Mouse (Mus musculus): ENCODE results near the gene Stk10.

Gene Stk10

DNA sequence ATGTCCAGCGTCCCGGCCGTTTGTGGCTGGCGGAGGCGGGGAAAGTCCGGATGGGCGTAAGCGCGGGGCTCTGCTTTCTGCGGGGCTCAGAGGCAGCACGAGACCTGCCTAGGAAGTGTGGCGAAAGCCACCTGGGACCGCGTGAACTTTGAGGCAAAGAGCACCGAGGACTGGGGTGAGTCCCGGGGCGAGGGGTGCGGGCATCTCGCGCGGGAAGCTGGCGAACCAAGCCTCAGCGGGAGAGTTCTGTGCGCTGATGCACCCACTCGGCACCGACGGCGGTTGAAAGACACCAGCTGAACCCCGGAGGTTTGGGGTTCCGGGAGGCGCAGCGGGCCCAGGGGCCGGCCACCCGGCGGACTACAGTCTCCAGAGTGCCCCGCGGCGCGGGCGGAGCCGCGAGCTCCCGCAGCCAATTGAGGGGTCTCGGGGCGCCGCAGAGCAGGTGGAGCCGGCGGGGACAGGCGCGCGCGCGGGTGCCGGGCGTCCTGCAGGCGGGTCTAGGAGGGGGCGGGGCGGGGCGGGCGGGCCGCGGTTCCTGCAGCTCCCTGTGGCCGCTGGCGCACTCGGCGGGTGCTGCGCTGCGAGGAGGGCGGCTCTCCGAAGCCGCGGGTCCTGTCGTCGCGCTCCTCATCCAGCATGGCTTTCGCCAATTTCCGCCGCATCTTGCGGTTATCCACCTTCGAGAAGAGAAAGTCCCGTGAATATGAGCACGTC lies at the start of gene Stk10:
Stk10 (plus strand) TSS at position 541 of the 717 bp plus-strand sequence.
- in situ Hi-C loops (cut with MboI; ENCODE audit: unreplicated experiment in 2 of 2), result loop anchor here in 1 of 2 experiments (5.0 kb wide), 1 partner anchor 54 kb away; no protein-coding TSS in a partner anchor

DNA sequence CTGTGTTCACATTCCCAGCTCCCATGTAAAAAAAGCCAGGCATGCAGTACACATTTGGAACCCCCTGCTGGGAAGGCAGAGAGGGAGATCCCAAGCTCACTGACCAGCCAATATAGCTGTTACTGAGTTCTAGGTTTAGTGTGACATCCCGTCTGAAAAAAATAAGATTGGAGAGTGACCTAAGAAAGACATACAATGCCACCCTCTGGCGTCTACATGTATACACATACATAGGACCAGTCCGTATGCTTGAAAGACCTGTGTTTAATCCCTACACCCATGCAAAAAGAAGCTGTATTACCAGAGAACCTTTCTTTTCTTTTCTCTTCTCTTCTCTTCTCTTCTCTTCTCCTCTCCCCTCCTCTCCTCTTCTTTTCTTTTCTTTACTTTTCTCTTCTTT lies 47.8 kb upstream of the Stk10 start:
- in situ Hi-C loops (cut with MboI; ENCODE audit: unreplicated experiment in 2 of 2), result no loop called here

DNA sequence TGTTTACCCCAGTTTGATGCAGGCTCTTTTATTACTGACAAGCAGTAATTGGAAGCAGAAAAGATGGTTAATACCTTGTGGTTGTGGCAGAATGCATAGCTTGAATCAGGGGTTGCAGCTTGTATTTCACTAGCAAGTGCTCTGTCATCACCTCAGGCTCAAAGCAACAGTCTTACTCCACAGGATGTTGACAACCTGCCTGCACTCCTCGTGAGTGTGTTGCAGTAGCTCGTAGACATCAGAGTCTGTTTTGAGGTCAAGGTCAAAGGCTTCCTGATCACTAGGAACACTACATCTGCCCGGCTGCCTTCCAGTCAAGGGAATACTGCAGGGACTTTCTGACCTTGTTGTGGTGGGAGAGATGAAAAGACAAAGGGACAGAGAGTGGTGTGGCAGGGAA lies 46.5 kb upstream of the Stk10 start:
- in situ Hi-C loops (cut with MboI; ENCODE audit: unreplicated experiment in 2 of 2), result no loop called here

DNA sequence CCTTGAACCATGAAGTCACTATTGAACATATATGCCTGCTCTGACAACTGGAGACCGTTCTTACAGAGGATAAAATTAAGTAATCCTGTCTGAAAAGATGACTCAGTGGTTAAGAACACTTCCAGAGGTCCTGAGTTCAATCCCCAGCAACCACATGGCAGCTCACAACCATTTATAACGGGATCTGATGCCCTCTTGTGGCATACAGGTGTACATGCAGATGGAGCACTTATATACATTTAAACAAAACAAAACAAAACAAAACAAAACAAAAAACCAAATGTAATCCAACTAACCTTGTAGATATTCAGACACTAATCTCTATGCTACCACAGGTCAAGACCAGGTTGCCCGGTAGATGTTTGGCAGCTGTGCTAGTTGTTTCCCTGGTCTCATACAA lies 45.6 kb upstream of the Stk10 start:
- in situ Hi-C loops (cut with MboI; ENCODE audit: unreplicated experiment in 2 of 2), result no loop called here

DNA sequence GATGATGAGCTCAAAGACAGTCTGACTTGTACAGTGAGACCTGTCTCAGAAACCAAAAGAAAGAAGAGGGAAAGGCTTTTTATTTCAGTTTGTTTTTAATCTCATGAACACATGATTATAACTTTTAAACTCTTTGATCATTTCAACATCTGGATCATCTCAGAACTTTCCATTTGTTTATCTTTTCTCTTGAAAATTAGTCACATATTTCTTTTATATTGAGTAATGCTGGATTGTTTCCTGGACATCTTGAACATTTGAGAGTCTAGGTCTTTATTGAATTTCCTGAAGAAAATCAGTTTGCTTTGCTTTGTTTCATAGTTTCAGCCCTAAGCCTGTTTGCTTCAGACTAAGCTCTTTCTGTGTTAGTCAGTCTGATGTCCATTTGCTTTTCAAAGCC lies 44.8 kb upstream of the Stk10 start:
- in situ Hi-C loops (cut with MboI; ENCODE audit: unreplicated experiment in 2 of 2), result no loop called here

DNA sequence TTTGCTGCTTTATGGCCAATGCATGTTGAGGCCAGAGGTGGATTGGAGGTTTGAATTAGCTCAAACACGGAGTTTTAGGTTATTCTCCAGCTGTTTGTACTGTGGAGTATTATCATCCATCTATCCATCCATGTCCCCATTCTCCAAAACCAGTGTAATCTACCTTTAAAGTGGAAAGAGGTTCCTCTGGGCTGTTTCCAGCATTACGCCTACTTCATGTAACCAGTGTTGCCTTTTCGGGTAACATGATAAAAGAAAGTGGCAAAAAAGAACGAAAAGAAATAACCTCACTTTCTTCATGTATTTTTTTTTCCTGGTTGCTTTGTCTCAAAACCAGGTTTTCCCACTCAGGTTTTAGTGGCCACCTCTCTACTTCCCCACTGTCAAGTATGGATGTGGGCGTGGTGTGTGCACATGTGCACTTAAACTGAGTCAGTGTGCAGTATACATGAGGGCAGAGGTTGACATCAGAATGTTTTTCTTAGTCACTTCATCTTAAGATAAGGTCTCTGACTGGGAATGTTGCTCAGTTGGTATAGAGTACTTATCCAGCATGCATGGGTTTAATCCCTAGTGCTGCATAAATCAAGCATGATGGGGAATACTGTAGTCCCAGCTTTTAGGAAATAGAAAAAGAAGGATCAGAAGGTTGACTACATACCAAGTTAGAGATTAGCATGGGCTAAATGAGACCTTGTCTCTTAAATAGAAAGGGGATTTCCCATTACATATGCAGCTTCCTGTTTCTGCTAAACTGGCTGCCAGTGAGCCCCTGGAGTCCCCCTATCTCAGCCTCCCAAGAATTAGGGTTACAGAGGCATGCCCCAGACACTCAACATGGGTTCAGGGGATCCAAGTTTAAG lies 44.1 kb upstream of the Stk10 start:
- in situ Hi-C loops (cut with MboI; ENCODE audit: unreplicated experiment in 2 of 2), result no loop called here

DNA sequence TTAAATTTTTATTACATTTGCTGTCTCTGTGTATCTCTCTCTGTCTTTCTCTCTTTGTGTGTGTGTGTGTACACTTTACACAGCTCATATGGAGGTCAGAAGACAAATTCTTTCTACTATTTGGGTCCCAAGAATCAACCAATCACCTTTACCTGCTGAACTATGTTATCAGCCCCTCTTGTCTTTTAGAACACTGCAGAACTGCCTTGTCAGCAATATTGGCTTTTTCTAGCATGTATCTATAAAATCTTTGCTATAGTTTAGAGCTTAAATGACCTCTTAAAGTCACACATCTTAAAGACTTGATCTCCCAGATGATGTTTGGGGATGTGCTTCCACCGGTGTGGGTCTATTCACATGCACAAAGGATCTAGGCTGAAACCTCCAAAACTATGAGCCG lies 42.0 kb upstream of the Stk10 start:
- in situ Hi-C loops (cut with MboI; ENCODE audit: unreplicated experiment in 2 of 2), result no loop called here

DNA sequence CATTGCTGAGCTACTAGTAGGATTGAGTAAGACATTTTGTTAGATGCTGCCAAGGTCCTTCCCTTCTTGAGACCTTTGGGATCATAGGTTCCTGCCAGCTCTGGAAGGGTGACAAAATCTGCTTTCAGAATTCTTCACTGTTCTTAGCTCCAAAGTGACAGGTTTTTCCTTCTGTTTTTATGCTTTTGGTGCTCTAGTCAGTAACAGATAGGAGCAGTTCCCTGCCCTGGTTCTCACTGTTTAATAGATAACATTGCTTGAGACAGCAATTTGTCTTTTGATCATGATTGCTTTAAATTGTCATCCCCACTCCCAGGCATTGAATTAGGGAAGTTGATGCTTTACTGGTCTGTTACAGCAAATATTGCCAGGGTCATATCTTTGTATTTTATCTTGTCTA lies 39.8 kb upstream of the Stk10 start:
- in situ Hi-C loops (cut with MboI; ENCODE audit: unreplicated experiment in 2 of 2), result no loop called here

DNA sequence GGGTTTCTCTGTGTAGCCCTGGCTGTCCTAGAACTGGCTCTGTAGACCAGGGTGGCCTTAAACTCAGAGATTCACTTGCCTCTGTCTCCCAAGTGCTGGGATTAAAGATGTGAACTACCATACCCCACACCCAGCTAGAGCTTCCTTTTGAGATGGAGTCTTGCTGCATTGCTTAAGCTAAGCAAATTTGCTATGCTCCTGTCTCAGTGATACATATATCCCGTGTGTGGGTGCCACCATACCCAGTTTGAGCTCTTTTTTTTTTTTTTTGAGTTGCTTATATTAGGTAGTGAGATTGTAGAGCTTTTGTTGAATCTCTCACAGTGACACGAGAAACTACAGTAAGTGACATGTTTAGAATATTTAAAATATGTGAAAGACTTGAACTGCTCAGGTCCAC lies 37.8 kb upstream of the Stk10 start:
- in situ Hi-C loops (cut with MboI; ENCODE audit: unreplicated experiment in 2 of 2), result no loop called here

DNA sequence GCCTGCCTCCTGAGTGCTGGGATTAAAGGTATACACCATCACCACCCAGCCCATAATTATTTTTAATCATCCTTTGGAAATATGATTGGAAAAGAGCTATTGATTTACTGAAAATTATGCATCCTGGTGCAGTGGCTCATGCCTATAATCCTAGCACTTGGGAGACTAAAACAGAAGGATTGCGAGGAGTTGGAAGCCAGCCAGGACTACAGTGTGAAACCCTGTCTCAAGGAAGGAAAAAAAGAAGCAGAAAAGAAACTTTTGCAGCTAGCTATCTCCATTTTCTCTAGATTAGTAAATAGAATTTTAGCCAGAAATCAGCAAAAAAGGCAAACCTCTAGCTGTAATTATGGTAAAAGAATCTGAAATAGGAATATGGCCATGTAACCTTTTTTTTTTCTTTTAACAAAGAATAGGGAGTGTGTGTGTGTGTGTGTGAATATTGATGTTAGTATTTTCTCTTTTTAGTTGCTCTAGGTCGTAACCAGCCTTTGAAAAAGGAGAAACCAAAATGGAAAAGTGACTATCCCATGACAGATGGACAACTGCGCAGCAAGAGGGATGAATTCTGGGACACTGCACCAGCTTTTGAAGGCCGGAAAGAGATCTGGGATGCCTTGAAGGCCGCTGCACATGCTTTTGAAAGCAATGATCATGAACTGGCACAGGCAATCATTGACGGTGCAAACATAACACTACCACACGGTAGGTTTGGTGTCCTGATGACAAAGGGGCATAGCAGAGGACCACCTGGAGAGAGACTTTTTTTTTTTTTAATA lies 34.2 kb upstream of the Stk10 start:
- in situ Hi-C loops (cut with MboI; ENCODE audit: unreplicated experiment in 2 of 2), result no loop called here

DNA sequence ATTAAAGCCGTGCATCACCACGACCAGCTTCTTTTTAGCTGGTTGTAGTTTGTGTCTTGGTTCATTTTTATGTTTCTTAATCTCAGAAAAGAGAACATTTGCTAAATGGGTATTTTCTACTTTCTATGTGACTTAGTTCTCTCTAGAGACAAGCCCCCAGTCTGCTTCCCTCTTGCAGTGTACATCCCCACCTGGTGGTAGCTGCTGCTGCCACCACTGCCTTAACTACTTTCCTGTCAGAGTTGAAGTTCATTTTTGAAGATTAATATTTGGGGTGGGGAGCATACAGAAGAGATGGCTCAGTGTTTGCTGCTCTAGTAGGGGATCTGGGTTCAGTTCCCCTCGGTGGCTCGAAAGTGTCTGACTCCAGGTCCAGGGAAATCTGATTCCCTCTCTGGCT lies 33.2 kb upstream of the Stk10 start:
- in situ Hi-C loops (cut with MboI; ENCODE audit: unreplicated experiment in 2 of 2), result no loop called here

DNA sequence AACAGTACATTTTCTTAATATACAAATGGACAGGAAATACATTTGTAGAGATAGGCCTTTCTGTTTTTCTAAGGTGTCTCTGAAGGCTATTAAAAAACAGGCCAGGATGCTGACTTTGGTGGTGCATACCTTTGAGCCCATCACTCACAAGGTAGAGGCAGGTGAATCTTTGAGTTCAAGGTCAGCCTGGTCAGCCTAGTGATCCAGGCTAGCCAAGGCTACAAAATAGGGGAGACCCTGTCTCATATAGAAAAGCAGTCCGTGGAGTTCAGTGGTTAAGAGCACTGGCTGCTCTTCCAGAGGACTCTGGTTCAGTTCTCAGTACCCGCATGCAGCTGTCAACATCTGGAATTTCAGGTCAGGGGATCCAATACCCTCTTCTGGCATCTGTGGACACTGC lies 29.4 kb upstream of the Stk10 start:
- in situ Hi-C loops (cut with MboI; ENCODE audit: unreplicated experiment in 2 of 2), result no loop called here

DNA sequence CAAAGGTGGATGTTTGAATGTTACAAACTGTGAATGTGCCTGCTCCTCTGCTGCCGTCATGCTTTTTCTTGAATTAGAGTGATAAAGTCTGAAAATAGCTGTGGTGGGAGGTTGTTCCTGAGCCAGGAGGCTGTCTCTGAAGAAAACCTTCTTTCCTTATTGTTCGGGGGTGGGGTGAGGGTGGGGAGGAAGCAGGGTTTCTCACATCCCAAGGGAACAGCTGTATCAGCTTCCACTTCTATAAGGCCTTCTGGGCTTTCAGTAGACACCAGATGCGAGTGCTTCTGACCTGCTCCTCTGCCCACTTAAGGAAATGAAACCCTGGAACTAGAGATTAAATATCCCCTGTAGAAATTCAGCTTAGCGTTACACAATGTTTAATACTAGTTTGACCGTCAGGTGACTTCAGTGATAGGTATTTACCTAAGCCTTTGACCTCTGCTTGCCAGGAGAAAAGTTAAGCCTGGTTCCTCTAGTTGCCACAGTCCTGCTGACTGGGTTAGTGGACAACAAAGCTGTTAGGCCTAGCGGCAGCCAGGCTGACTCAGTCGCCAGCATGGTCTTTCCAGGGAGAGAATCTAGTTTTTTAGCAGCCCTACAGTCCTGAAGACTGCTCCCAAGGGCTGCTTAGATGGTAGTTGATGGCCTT lies 27.9 kb upstream of the Stk10 start:
- in situ Hi-C loops (cut with MboI; ENCODE audit: unreplicated experiment in 2 of 2), result no loop called here

DNA sequence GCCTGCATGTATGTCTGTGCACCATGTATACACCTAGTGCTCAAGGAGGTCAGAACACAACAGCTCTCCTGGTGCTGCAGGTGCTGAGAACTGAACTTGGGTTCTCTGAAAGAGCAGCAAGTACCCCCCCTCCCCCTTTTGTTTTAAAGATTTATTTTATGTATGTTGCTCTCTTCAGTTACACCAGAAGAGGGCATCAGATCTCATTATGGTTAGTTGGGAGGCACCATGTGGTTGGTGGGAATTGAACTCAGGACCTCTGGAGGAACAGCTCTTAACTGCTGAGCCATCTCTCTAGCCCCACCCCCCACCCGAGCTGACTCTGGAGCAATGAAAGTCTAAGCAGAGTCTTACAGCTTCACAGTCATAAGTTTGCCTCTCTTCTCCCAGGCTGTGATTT lies 22.2 kb upstream of the Stk10 start:
- in situ Hi-C loops (cut with MboI; ENCODE audit: unreplicated experiment in 2 of 2), result loop anchor here in 1 of 2 experiments (5.0 kb wide), 1 partner anchor 59 kb away; no protein-coding TSS in a partner anchor

DNA sequence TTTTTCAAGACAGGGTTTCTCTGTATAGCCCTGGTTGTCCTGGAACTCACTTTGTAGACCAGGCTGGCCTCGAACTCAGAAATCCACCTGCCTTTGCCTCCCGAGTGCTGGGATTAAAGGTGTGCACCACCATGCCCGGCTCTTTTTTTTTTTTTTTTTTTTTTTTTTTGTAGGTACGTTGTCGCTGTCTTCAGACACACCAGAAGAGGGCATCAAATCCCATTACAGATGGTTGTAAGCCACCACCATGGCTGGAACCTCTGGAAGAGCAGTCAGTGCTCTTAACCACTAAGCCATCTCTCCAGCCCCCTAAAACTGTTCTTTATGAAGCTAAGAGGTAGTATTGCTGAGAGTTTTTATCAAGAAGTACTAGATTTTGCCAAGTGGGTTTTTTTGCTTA lies 18.3 kb upstream of the Stk10 start:
- in situ Hi-C loops (cut with MboI; ENCODE audit: unreplicated experiment in 2 of 2), result loop anchor here in 1 of 2 experiments (5.0 kb wide), 1 partner anchor 63 kb away; no protein-coding TSS in a partner anchor

DNA sequence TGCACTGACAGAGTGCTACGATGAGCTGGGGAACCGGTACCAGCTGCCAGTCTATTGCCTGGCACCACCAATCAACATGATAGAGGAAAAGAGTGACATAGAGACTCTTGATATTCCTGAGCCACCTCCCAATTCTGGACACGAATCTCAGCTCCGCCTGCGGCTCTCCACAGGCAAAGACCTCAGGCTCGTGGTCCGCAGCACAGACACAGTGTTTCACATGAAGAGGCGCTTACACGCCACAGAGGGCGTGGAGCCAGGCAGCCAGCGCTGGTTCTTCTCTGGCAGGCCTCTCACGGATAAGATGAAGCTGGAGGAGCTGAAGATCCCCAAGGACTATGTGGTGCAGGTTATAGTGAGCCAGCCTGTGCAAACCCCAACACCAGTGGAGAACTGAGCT lies 17.0 kb upstream of the Stk10 start:
- in situ Hi-C loops (cut with MboI; ENCODE audit: unreplicated experiment in 2 of 2), result no loop called here

DNA sequence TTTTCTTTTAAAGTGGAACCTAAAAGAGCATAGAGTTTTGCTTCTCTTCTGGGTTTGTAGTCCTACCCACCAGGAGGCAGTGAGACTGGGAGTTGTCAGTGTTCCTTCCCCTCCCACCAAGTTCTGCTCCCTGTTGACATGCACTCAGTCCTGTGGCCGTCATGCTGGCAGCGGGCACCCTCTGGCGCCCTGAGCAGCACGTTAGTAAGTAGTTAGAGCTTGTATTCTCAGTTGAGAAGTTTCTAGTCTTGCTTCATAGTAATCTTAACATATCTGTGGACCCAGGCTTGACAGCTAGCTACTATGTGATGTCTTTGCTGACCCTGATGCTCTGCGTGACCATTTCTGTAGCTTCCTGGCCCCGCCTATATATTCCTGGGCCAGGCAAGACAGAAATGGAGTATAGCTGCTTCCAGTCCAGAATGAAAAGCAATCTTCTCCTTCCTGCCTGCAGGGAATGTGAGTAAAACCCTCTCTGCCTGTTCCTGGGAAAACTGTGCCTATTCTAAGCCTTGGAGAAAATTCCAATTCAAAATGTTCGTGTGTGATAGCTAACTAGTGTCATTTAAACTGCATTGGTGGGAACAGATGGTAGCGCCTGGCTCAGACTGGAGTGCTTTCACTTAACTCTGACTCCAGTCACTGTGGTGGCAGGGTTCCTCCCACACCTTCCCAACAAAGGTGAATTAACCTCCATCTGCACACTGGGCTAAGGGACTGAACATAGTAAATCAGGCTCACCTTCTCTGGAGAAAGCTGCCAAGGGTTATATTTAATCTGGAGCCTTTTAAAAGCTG lies 16.0 kb upstream of the Stk10 start:
- in situ Hi-C loops (cut with MboI; ENCODE audit: unreplicated experiment in 2 of 2), result no loop called here

DNA sequence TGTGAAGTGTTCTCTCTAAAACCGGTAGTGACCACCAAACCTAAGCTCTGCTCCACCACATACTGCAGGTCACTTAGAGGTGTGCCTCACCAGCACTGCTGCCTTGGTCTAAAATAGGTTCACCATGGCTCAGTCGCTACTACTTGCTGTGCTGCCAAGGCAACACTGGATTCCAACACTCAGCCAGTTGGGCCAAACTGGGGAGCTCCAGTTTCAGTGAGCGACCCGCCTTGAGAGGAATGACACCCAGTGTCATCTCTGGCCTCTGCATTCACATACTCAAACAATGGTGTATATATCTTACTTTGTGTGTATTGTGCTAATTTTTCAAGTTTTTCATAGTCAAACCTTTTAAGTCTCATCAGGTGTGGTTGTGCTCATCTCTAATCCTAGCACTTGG lies 14.3 kb upstream of the Stk10 start:
- in situ Hi-C loops (cut with MboI; ENCODE audit: unreplicated experiment in 2 of 2), result no loop called here

DNA sequence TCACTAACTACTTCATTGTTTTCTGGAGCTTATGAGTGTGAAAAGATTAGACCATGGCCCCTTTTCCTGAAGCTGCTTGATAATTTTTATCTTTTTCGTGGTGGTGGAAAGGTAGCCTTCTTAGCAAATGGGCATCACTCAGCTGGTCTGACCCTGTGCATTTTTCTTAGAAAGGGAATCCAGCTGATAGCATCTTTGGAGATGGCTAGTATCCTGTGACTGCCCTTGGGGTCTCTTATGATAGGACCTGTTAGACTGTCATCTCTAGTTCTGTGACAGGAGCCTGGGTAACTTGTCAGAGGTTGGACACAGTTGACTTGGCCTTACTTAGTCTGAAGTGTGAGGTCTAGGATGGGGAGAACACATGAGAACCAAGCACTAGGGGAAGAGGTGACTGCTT lies 13.8 kb upstream of the Stk10 start:
- in situ Hi-C loops (cut with MboI; ENCODE audit: unreplicated experiment in 2 of 2), result no loop called here

DNA sequence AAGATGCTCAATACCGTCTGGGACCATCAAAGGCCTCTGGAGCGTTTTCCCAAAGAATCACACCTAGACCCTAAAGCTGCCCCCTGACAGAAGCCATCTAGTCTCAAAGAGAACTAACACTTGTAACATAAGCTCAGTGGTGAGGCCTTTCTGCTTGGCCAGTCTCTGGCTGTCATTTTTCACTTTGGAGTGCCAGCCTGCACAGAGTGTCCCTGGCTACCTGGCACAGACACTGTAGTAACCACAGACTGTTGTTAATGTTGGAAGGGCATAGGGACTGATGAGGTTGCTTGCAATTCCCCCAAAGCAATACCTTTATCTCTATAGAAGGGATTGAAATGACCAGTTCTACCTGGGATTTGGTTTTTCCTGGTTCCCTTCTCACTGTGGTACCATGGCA lies 11.9 kb upstream of the Stk10 start:
- in situ Hi-C loops (cut with MboI; ENCODE audit: unreplicated experiment in 2 of 2), result loop anchor here in 1 of 2 experiments (5.0 kb wide), 1 partner anchor 191 kb away; no protein-coding TSS in a partner anchor
